Mouse (Mus musculus) liver, embryonic 14.5 days (tissue): ENCODE results near the gene Iffo1. TPM values are rescaled to one million over a fixed set of nuclear protein-coding genes. Genes with fewer than 3 reads are reported as not detected.
"Not testable (repeated sequence)": the region's sequence is repeated elsewhere in the genome, so short reads cannot be mapped to it uniquely, and the experiment has no call there.

ENCODE experiments used
- ATAC-seq: fragments of 200-750 bp; cut with Nextera tagmentation; 2 replicates; pipeline ENCODE4 v1.8.0; 2017; ENCODE audit warnings: moderate number of reproducible peaks, mild to moderate bottlenecking, moderate library complexity; ENCODE audit not compliant: insufficient read depth
- DNase-seq, 3 experiments: peaks; one replicate each; pipeline ENCODE4 v3.0.0-alpha.2; 2012 to 2013; ENCODE audit warnings: low read depth in 3 of 3, low spot score in 3 of 3
- H3K27ac ChIP-seq: fragments of 300-500 bp; sonication (generic); 2 replicates; pipeline ENCODE4 v1.5.1; 2014; ENCODE audit warnings: moderate library complexity, mild to moderate bottlenecking, control low read depth, inconsistent platforms
- H3K27me3 ChIP-seq: fragments of 300-500 bp; sonication (generic); 2 replicates; pipeline ENCODE4 v1.6.1; 2014; ENCODE audit warnings: mild to moderate bottlenecking, low read length, moderate library complexity; ENCODE audit not compliant: control insufficient read depth, insufficient read depth
- H3K36me3 ChIP-seq: fragments of 300-500 bp; sonication (generic); replicated peaks from 2 replicates; pipeline ENCODE4 v1.6.1; 2014; ENCODE audit warnings: low read depth; ENCODE audit not compliant: control insufficient read depth, insufficient read depth
- H3K4me1 ChIP-seq, 2 experiments: fragments of 200-500 bp in 1 of 2; fragments of 300-500 bp in 1 of 2; sonication (generic) in 1 of 2; replicated peaks; 2 replicates each; pipeline ENCODE4 v1.6.1; 2012 to 2014; ENCODE audit warnings: antibody characterized with exemption in 1 of 2, inconsistent platforms in 1 of 2, low read length in 1 of 2; ENCODE audit not compliant: control insufficient read depth in 2 of 2, insufficient read depth in 2 of 2
- H3K4me2 ChIP-seq: fragments of 300-500 bp; sonication (generic); 2 replicates; pipeline ENCODE4 v1.6.1; 2014; ENCODE audit warnings: low read depth, mild to moderate bottlenecking, control low read depth, moderate library complexity
- H3K4me3 ChIP-seq, 2 experiments: fragments of 200-500 bp in 1 of 2; fragments of 300-500 bp in 1 of 2; sonication (generic) in 1 of 2; 2 replicates each; pipeline ENCODE4 v1.5.1; 2012 to 2014; ENCODE audit warnings: low read depth in 2 of 2, low read length in 2 of 2, mild to moderate bottlenecking in 2 of 2, control low read depth in 1 of 2, inconsistent platforms in 1 of 2, moderate library complexity in 1 of 2; ENCODE audit not compliant: insufficient read depth in 1 of 2
- H3K9ac ChIP-seq: fragments of 300-500 bp; sonication (generic); replicated peaks from 2 replicates; pipeline ENCODE4 v1.6.1; 2014; ENCODE audit warnings: mild to moderate bottlenecking, control low read depth, moderate library complexity
- H3K9me3 ChIP-seq: fragments of 300-500 bp; sonication (generic); 2 replicates; pipeline ENCODE4 v1.6.1; 2016; ENCODE audit warnings: low read length, mixed read lengths; ENCODE audit not compliant: control insufficient read depth
- CTCF ChIP-seq: IDR thresholded peaks from 2 replicates; pipeline ENCODE4 v1.5.1; 2016; ENCODE audit warnings: antibody characterized with exemption, low read depth, control low read depth
- EP300 ChIP-seq: IDR thresholded peaks from 2 replicates; pipeline ENCODE4 v1.6.1; 2016; ENCODE audit warnings: antibody characterized with exemption, low read depth
- WGBS: fragments of 180-500 bp; shearing (Covaris S2); extraction: QIAGEN DNeasy Blood & Tissue Kit; methylation state at CpG from one replicate; pipeline ENCODE4 v1.1.7; 2014; ENCODE audit not compliant: insufficient replicate concordance; 5-methylcytosine and 5-hydroxymethylcytosine counted together
- polyA plus RNA-seq, 2 experiments: library from polyadenylated mRNA; depleted of rRNA in 1 of 2; stranded (reverse) in 1 of 2; unstranded in 1 of 2; fragments of >200 nt; fragmentation: Nextera tagmentation in 1 of 2; extraction: Ambion mirVana in 1 of 2; gene quantifications; 2 replicates each; pipeline versions ENCODE4 v1.2.1 to v1.2.3; 2012 to 2014

The Iffo1 gene
- polyA plus RNA-seq, 2 experiments: 1.8 to 6.0 TPM

DNA sequence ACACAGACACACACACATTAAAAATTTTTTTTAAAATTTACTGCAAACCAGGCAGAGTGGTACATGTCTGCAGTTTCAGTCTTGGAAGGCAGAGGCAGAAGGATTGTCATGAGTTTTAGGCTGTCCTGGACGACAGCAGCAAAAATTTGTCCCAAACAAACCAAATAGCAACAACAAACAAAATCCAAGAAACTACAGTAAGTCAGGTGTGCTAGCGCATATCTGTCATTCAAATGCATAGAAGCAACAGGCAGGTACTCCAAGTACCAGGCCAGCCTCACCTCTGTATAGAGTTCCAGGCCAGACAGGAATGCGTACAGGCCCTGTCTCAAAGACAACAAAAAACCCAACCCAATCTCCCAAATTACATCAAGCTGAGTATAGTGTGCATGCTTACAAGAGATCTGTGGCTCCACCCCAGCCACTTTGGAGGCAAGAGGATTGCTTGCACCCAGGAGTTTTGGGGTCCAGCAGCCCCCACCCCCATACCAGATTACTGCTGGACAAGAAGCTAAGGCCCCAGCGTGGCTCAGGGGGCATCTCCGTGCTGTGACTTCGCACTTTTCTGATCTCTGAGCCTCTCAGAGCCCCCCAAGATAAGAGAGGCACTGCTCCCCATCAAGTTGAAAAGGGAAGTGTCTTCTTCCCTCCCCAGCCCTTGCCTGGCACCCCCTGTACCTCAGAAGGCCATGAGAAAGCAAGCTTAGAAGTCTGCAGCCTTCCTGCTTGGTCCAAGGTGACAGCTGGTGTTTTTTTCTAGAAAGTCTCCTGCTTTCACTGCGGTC is 14.9 kb downstream of the Iffo1 start:
- ATAC-seq (no peak), DNase-seq (no peak)
- H3K9me3 ChIP-seq: no peaks in the 10 kb centered on the region
- no peak overlapping the region for H3K27ac ChIP-seq
- no peak for TF ChIP-seq EP300
- TF ChIP-seq CTCF: no peak
- H3K9ac ChIP-seq: no peak overlapping the region
- WGBS: 47% methylated on average over 7 of the region's 7 CpGs
- no peaks in the 10 kb centered on the region for H3K27me3 ChIP-seq
- peaks cover 12% of the 10 kb centered on the region for H3K36me3 ChIP-seq
- H3K4me3 ChIP-seq: no peak overlapping the region
- peak overlapping the region; percentile 28 for H3K4me2 ChIP-seq
- peaks cover 7 to 31% of the 10 kb centered on the region in 2 experiments for H3K4me1 ChIP-seq

DNA sequence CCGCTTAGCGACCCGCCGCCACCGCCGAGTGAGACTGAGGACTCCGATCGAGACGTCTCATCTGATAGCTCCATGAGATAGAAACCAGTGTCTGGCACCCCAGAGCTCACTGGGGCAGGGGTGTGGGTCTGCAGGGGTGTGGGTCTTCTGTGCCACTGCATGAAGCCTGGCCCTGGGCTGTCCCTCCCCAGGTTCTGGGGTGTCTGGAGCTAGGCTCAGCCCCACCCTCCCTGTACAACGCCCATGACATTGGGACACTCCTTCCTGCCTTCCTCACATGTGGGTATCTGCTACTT is 15.5 kb downstream of the Iffo1 start:
- H3K9ac ChIP-seq: no peak overlapping the region
- no peaks in the 10 kb centered on the region for H3K27me3 ChIP-seq
- ATAC-seq (no peak), DNase-seq (no peak)
- peaks cover 7 to 26% of the 10 kb centered on the region in 2 experiments for H3K4me1 ChIP-seq
- H3K9me3 ChIP-seq: no peaks in the 10 kb centered on the region
- H3K36me3 ChIP-seq: peaks cover 12% of the 10 kb centered on the region
- H3K4me2 ChIP-seq: peak overlapping the region; percentile 28
- H3K27ac ChIP-seq: no peak overlapping the region
- TF ChIP-seq CTCF: no peak
- no peak for TF ChIP-seq EP300
- WGBS: 38% methylated on average over 10 of the region's 10 CpGs
- H3K4me3 ChIP-seq: no peak overlapping the region

DNA sequence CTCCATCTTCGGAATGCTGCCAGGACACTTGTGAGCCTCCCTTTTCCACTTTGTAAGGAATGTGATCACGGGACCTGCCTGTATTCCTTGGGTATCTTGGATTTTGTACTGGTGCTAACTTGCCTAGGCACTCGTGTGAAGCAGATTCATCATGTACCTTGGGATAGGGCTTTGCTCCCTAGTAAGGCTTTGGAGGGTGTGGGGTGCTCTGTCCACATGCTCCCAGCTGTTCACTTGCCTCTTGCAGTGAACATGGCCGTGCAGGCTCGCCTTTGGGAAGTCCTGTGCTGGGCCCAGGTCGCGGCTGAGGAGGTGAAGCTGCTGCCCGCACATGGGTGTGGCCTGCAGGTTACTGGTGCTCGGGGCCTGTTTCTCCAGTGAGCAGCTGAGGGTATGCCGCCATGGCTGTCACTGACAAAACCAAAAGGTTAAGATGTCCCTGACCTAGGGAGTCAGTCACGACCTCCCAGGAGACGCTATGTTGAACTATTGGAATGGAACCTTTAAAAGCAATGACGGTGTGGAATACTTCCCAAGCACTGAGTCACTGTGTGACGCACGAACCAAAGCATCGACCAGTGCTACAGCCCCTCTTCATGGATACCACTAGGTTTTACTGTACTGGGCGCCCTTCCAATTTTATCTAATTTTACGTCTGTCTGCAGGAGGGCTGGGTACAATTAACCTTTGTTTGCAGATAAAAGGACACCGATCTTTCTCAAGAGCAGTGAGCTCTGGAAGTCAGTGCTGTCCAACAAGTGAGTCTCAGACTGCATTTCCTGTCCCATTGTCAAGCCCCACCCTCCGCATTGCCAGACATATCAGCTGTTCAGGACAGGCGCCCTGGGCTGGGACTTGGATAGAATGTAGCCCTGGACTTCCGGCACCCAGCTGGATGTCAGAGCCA is 16.1 kb downstream of the Iffo1 start:
- Histone ChIP-seq H3K9ac (no peak overlapping the region), H3K27ac (peak overlapping the region; percentile 20; the same call in 1 of the 2 replicates), H3K4me3 (no peak overlapping the region), H3K9me3 (no peaks in the 10 kb centered on the region), H3K36me3 (peaks cover 12% of the 10 kb centered on the region), H3K4me2 (peak overlapping the region; percentile 28), H3K27me3 (no peaks in the 10 kb centered on the region), H3K4me1 (peaks cover 7 to 26% of the 10 kb centered on the region in 2 experiments)
- ATAC-seq (no peak), DNase-seq (no peak)
- TF ChIP-seq CTCF (no peak), EP300 (no peak)
- WGBS: 21% methylated on average over 22 of the region's 22 CpGs

DNA sequence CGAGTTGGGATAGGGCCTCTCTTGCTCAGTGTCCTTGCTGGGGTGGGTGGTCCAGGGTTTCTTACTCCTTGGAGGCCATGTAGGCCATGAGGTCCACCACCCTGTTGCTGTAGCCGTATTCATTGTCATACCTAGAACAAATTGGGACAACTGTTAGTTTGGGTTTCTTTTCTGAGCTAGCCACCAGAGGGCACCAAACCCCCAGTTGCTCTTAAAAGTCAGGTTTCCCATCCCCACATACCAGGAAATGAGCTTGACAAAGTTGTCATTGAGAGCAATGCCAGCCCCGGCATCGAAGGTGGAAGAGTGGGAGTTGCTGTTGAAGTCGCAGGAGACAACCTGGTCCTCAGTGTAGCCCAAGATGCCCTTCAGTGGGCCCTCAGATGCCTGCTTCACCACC is 16.9 kb downstream of the Iffo1 start:
- not testable (repeated sequence) for DNase-seq, H3K4me3 ChIP-seq, H3K9me3 ChIP-seq, H3K27ac ChIP-seq, H3K27me3 ChIP-seq, ATAC-seq, H3K4me2 ChIP-seq, H3K9ac ChIP-seq
- peaks cover 14 to 31% of the 10 kb centered on the region in 2 experiments for H3K4me1 ChIP-seq
- WGBS: 8% methylated on average over 3 of the region's 5 CpGs
- peaks cover 12% of the 10 kb centered on the region for H3K36me3 ChIP-seq
- TF ChIP-seq CTCF: peak; percentile 70

DNA sequence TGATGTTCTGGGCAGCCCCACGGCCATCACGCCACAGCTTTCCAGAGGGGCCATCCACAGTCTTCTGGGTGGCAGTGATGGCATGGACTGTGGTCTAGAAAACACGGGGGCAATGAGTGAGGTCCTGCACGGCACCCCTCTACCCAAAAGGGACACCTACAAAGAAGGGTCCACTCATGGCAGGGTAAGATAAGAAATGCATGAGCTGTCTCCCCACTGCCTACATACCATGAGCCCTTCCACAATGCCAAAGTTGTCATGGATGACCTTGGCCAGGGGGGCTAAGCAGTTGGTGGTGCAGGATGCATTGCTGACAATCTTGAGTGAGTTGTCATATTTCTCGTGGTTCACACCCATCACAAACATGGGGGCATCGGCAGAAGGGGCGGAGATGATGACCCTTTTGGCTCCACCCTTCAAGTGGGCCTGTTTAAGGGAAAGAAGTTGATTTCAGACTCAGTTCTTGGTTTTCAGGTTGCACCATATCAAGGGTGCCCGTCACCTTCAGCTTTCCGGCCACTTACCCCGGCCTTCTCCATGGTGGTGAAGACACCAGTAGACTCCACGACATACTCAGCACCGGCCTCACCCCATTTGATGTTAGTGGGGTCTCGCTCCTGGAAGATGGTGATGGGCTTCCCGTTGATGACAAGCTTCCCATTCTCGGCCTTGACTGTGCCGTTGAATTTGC is 17.7 kb downstream of the Iffo1 start:
- not testable (repeated sequence) for H3K27ac ChIP-seq, H3K27me3 ChIP-seq, H3K4me3 ChIP-seq, H3K9me3 ChIP-seq, ATAC-seq, H3K4me2 ChIP-seq, H3K9ac ChIP-seq, DNase-seq
- peaks cover 22 to 38% of the 10 kb centered on the region in 2 experiments for H3K4me1 ChIP-seq
- peaks cover 19% of the 10 kb centered on the region for H3K36me3 ChIP-seq
- 62% methylated on average over 9 of the region's 16 CpGs for WGBS
